Mouse (Mus musculus) lung, embryonic 14.5 days (tissue): ENCODE data around the gene Runx2. TPM values are rescaled to one million over a fixed set of nuclear protein-coding genes. Genes with fewer than 3 reads are reported as not detected.

Experiments
- ATAC-seq: fragments of 200-750 bp; cut with Nextera tagmentation; 2 replicates; pipeline ENCODE4 v1.8.0; 2017; ENCODE audit warnings: mild to moderate bottlenecking, moderate TSS enrichment, moderate library complexity; ENCODE audit not compliant: insufficient read depth
- DNase-seq: peaks from one replicate; pipeline ENCODE4 v3.0.0-alpha.2; 2015
- H3K27ac ChIP-seq: fragments of 300-500 bp; sonication (generic); 2 replicates; pipeline ENCODE4 v1.5.1; 2014; ENCODE audit warnings: low read depth, mild to moderate bottlenecking, moderate library complexity
- H3K27me3 ChIP-seq: fragments of 300-500 bp; sonication (generic); 2 replicates; pipeline ENCODE4 v1.6.1; 2014; ENCODE audit warnings: low read length, control low read depth; ENCODE audit not compliant: insufficient read depth
- H3K36me3 ChIP-seq: fragments of 300-500 bp; sonication (generic); 2 replicates; pipeline ENCODE4 v1.6.1; 2014; ENCODE audit warnings: control low read depth; ENCODE audit not compliant: insufficient read depth
- H3K4me1 ChIP-seq: fragments of 300-500 bp; sonication (generic); 2 replicates; pipeline ENCODE4 v1.6.1; 2014; ENCODE audit warnings: antibody characterized with exemption, control low read depth; ENCODE audit not compliant: insufficient read depth
- H3K4me2 ChIP-seq: fragments of 300-500 bp; sonication (generic); 2 replicates; pipeline ENCODE4 v1.6.1; 2014; ENCODE audit warnings: mild to moderate bottlenecking
- H3K4me3 ChIP-seq: fragments of 300-500 bp; sonication (generic); 2 replicates; pipeline ENCODE4 v1.5.1; 2014; ENCODE audit warnings: low read depth, low read length
- H3K9ac ChIP-seq: fragments of 300-500 bp; sonication (generic); 2 replicates; pipeline ENCODE4 v1.6.1; 2014
- H3K9me3 ChIP-seq: fragments of 300-500 bp; sonication (generic); 2 replicates; pipeline ENCODE4 v1.6.1; 2016; ENCODE audit warnings: low read depth, low read length, control low read depth
- CTCF ChIP-seq: IDR thresholded peaks from 2 replicates; pipeline ENCODE4 v1.5.1; 2016; ENCODE audit warnings: antibody characterized with exemption, low read depth
- WGBS: fragments of 180-500 bp; shearing (Covaris S2); extraction: QIAGEN DNeasy Blood & Tissue Kit; methylation state at CpG from one replicate; pipeline ENCODE4 v1.1.7; 2014; 5-methylcytosine and 5-hydroxymethylcytosine counted together
- polyA plus RNA-seq: library from polyadenylated mRNA; unstranded; fragments of >200 nt; fragmentation: Nextera tagmentation; extraction: Ambion mirVana; gene quantifications from 2 replicates; pipeline ENCODE4 v1.2.1, GENCODE M21; 2014

The Runx2 gene
- polyA plus RNA-seq, 1 experiment from 2014 or later, result 1.3 TPM

GRCm38 (mm10) chr17:44479491-44479890 lies 335.1 kb downstream of the Runx2 start:
- H3K27ac ChIP-seq, result no peak overlapping the region
- WGBS, result 61% methylated on average over 4 of the region's 4 CpGs
- DNase-seq (no peak), ATAC-seq (no peak)
- no peaks in the 10 kb centered on the region for H3K4me1 ChIP-seq
- H3K4me3 ChIP-seq, result no peak overlapping the region
- no peak overlapping the region for H3K4me2 ChIP-seq
- H3K27me3 ChIP-seq, result no peaks in the 10 kb centered on the region
- H3K9ac ChIP-seq, result no peak overlapping the region
- H3K36me3 ChIP-seq, result no peaks in the 10 kb centered on the region
- TF ChIP-seq CTCF, result no peak
- H3K9me3 ChIP-seq, result no peaks in the 10 kb centered on the region

- Histone ChIP-seq H3K9ac (no peak overlapping the region), H3K4me3 (no peak overlapping the region), H3K9me3 (no peaks in the 10 kb centered on the region), H3K27ac (no peak overlapping the region), H3K4me1 (no peaks in the 10 kb centered on the region), H3K4me2 (no peak overlapping the region), H3K36me3 (no peaks in the 10 kb centered on the region), H3K27me3 (no peaks in the 10 kb centered on the region)
- ATAC-seq, result no peak
- TF ChIP-seq CTCF, result no peak
- 91% methylated on average over 8 of the region's 8 CpGs for WGBS
- no peak for DNase-seq
Measured at GRCm38 (mm10) chr17:44475910-44476309, 338.7 kb downstream of the Runx2 start.

DNA sequence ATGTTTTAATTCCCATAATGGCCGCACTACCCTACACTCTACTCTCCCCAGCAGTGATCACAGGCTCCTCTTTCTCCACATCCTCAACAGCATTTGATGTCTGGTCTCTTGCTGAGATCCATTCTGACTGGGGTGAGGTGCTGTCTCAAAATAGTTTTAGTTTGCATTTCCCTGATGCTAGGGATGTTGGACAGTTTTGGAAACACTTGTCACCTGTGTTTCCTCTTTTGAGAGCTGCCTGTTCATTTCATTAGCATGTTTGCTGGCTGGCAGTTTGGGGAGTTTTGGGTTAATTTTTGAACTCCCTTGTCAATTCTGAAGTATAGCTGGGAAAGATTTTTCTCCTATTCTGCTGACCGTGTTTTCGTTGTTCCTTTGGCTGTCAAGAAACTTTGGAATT lies 340.3 kb downstream of the Runx2 start:
- H3K27me3 ChIP-seq, result no peaks in the 10 kb centered on the region
- 63% methylated on average over 3 of the region's 3 CpGs for WGBS

GRCm38 (mm10) chr17:44472695-44473094 lies 341.9 kb downstream of the Runx2 start:
- H3K4me2 ChIP-seq, result no peak overlapping the region
- no peak for DNase-seq
- no peaks in the 10 kb centered on the region for H3K36me3 ChIP-seq
- no peaks in the 10 kb centered on the region for H3K27me3 ChIP-seq
- 78% methylated on average over 7 of the region's 7 CpGs for WGBS
- no peaks in the 10 kb centered on the region for H3K9me3 ChIP-seq
- H3K9ac ChIP-seq, result no peak overlapping the region
- TF ChIP-seq CTCF, result no peak
- no peak overlapping the region for H3K27ac ChIP-seq
- H3K4me3 ChIP-seq, result no peak overlapping the region
- no peak for ATAC-seq
- H3K4me1 ChIP-seq, result no peaks in the 10 kb centered on the region

More for the DNA sequence above, 340.3 kb downstream of the Runx2 start:
- H3K4me3 ChIP-seq, result no peak overlapping the region
- H3K36me3 ChIP-seq, result no peaks in the 10 kb centered on the region
- DNase-seq, result no peak
- no peak overlapping the region for H3K27ac ChIP-seq
- H3K9ac ChIP-seq, result no peak overlapping the region
- H3K4me2 ChIP-seq, result no peak overlapping the region
- no peaks in the 10 kb centered on the region for H3K4me1 ChIP-seq
- ATAC-seq, result no peak
- TF ChIP-seq CTCF, result no peak
- H3K9me3 ChIP-seq, result no peaks in the 10 kb centered on the region

GRCm38 (mm10) chr17:44463679-44464078 lies 350.9 kb downstream of the Runx2 start:
- H3K27me3 ChIP-seq, result no peaks in the 10 kb centered on the region
- ATAC-seq, result no peak
- H3K4me3 ChIP-seq, result no peak overlapping the region
- H3K9ac ChIP-seq, result no peak overlapping the region
- H3K9me3 ChIP-seq, result no peaks in the 10 kb centered on the region
- H3K4me1 ChIP-seq, result no peaks in the 10 kb centered on the region
- no peak for DNase-seq
- no peak overlapping the region for H3K4me2 ChIP-seq
- H3K27ac ChIP-seq, result no peak overlapping the region
- TF ChIP-seq CTCF, result no peak
- WGBS, result 74% methylated on average over 4 of the region's 4 CpGs
- H3K36me3 ChIP-seq, result no peaks in the 10 kb centered on the region

DNA sequence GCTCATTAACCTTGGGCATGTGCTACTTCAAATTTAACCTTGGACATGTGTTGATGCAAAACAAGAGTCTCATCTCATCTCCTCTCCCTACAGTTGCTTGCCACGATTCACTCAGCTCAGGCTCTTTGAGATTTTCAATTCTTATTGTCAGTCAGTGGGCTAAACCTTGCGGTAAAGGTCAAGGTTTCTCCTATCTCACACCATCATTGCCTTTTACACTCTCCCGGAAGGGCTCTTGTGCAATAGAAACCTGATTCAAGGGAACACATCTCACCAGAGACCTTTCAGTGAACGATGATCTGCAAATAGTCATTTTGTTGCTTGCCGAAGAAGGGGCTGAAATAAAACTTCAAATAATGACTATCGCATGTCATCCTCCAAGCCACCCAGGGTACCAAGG lies 354.4 kb downstream of the Runx2 start:
- Histone ChIP-seq H3K4me2 (no peak overlapping the region), H3K9ac (no peak overlapping the region), H3K27me3 (0 out of 2 replicates have a peak, but pooled peaks cover 9% of the 10 kb centered on the region), H3K36me3 (no peaks in the 10 kb centered on the region), H3K4me3 (no peak overlapping the region), H3K27ac (no peak overlapping the region), H3K4me1 (no peaks in the 10 kb centered on the region), H3K9me3 (no peaks in the 10 kb centered on the region)
- no peak for TF ChIP-seq CTCF
- WGBS, result 76% methylated on average over 6 of the region's 6 CpGs
- DNase-seq (no peak), ATAC-seq (no peak)

GRCm38 (mm10) chr17:44459029-44459428 lies 355.6 kb downstream of the Runx2 start:
- Histone ChIP-seq H3K4me2 (no peak overlapping the region), H3K4me3 (no peak overlapping the region), H3K36me3 (no peaks in the 10 kb centered on the region), H3K27ac (no peak overlapping the region), H3K27me3 (peaks cover 16% of the 10 kb centered on the region), H3K9me3 (no peaks in the 10 kb centered on the region), H3K4me1 (no peaks in the 10 kb centered on the region), H3K9ac (no peak overlapping the region)
- WGBS, result 80% methylated on average over 4 of the region's 4 CpGs
- TF ChIP-seq CTCF, result no peak
- DNase-seq, result no peak
- ATAC-seq, result no peak

DNA sequence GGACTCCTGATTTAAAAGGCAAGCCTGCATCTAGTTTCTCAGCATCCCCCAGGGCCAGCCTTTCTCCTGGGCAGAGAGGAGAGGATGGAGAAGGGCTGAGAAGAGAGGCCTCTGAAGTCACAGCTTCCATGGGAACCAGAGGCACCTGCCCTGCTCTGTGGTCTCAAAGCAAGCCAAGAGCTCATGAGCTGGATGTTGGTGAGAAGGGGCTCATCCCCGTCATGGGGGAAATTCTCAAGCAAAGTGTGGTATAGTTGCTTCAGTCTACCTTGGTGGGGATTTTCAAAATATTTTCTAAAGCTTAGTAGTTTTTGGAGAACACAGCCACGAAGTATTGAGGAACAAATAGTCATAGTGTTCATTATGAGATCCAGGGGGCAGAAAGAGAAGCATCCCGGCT lies 357.9 kb downstream of the Runx2 start:
- ATAC-seq, result no peak
- H3K4me2 ChIP-seq, result no peak overlapping the region
- DNase-seq, result no peak
- 77% methylated on average over 3 of the region's 3 CpGs for WGBS
- H3K4me3 ChIP-seq, result no peak overlapping the region
- H3K36me3 ChIP-seq, result no peaks in the 10 kb centered on the region
- H3K9ac ChIP-seq, result no peak overlapping the region
- peaks cover 20% of the 10 kb centered on the region for H3K27me3 ChIP-seq
- H3K27ac ChIP-seq, result no peak overlapping the region
- no peaks in the 10 kb centered on the region for H3K9me3 ChIP-seq
- no peaks in the 10 kb centered on the region for H3K4me1 ChIP-seq
- no peak for TF ChIP-seq CTCF
